Comparison of ENCODE assay signal across 10 mouse cellular contexts in the genomic region with DNA sequence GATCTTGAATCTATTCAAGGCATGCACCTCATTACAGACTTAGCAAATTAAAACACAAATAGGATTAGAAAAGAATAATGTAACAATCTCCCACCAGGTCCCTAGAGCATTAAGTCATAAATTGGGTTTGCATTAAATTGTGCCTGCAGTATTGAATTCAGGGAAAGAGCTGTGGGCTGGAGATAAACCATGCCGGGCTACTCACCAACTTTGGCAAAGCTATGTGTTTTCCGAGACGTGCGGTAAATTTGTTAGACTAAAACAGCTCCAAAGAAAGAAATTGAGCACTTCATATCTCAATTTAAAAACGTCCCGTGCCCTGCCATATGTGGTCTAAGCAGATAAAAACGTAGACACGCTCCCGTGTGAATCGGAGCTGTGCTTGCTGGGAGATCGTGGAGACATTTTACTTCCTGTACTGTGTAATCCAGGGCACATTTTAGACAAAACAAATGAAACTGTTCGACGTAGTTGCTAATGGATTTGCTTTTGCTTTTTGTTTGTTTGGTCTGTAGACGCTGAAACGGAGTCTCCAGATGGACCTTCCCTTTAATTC.
DNase-seq lines count a peak whose midpoint lies in the region; ATAC-seq and TF ChIP-seq lines count a peak whose summit lies in the region.
"Had no signal": no experiment of that assay in that cellular context is flagged by ENCODE, and none has a peak within 500 bp of the region (broad histone marks: within the 10 kb centered on the region; RNA-seq: fewer than 3 reads in every experiment).

No protein-coding gene starts in this region.

- no peak for TF ChIP-seq EP300 in heart, postnatal 0 days (IDR thresholded peaks at IDR 0.05; ENCODE audit: low read depth)
- TF ChIP-seq EP300 in stomach, postnatal 0 days (optimal IDR thresholded peaks at IDR 0.05) = no peak

- 52% methylated on average over 15 of the region's 15 CpGs for WGBS in heart, postnatal 0 days
- WGBS in hindbrain, postnatal 0 days = 47% methylated on average over 15 of the region's 15 CpGs
- WGBS in stomach, postnatal 0 days = 31% methylated on average over 15 of the region's 15 CpGs

- peak overlapping the region; percentile 25 for H3K4me3 ChIP-seq in heart, postnatal 0 days (ENCODE audit: low read depth, low read length)
- peak overlapping the region; percentile 70 for H3K4me3 ChIP-seq in megakaryocyte, embryonic 14.5 days (replicated peaks)
- H3K4me3 ChIP-seq in hindbrain, postnatal 0 days (ENCODE audit: low read length) = no peak overlapping the region
- H3K4me3 ChIP-seq in stomach, postnatal 0 days (ENCODE audit: low read depth, low read length) = 0 out of 2 replicates have a peak overlapping the region, but pooled peaks have one; percentile 5
- H3K4me3 ChIP-seq: erythroblast, embryonic 14.5 days had no signal

- TF ChIP-seq CTCF in heart, postnatal 0 days (IDR thresholded peaks at IDR 0.05; ENCODE audit: low read depth) = no peak
- no peak for TF ChIP-seq CTCF in hindbrain, postnatal 0 days (IDR thresholded peaks at IDR 0.05; ENCODE audit: low read depth)
- no peak for TF ChIP-seq CTCF in stomach, postnatal 0 days (IDR thresholded peaks at IDR 0.05; ENCODE audit: low read depth)

- ATAC-seq in heart, postnatal 0 days (ENCODE audit: insufficient read depth, low read depth) = no peak
- ATAC-seq in megakaryocyte, adult 5-6 weeks (ENCODE audit: poor library complexity, severe bottlenecking) = no peak
- no peak for ATAC-seq in hindbrain, postnatal 0 days
- no peak for ATAC-seq in stomach, postnatal 0 days (ENCODE audit: low FRiP score, low TSS enrichment)

- H3K9me3 ChIP-seq in heart, postnatal 0 days (replicated peaks; ENCODE audit: control insufficient read depth, low read length) = no peaks in the 10 kb centered on the region
- no peaks in the 10 kb centered on the region for H3K9me3 ChIP-seq in megakaryocyte, embryonic 14.5 days
- H3K9me3 ChIP-seq in hindbrain, postnatal 0 days (ENCODE audit: low read length) = no peaks in the 10 kb centered on the region
- no peaks in the 10 kb centered on the region for H3K9me3 ChIP-seq in stomach, postnatal 0 days (ENCODE audit: control insufficient read depth, low read length)

- intact Hi-C loops in heart, postnatal 10 days (cut with DNase I) = no loop called here

- H3K27ac ChIP-seq in heart, postnatal 0 days (ENCODE audit: low read depth) = no peak overlapping the region
- H3K27ac ChIP-seq in hindbrain, postnatal 0 days = no peak overlapping the region
- no peak overlapping the region for H3K27ac ChIP-seq in stomach, postnatal 0 days (replicated peaks)
- H3K27ac ChIP-seq: macrophage had no signal

- H3K9ac ChIP-seq in heart, postnatal 0 days (replicated peaks; ENCODE audit: low read depth, low read length) = no peak overlapping the region
- no peak overlapping the region for H3K9ac ChIP-seq in hindbrain, postnatal 0 days (replicated peaks; ENCODE audit: low read length)
- no peak overlapping the region for H3K9ac ChIP-seq in stomach, postnatal 0 days (ENCODE audit: low read length)

- no peaks in the 10 kb centered on the region for H3K27me3 ChIP-seq in heart, postnatal 0 days (ENCODE audit: control insufficient read depth, insufficient read depth, low read length)
- H3K27me3 ChIP-seq in megakaryocyte, embryonic 14.5 days (replicated peaks) = peaks cover 70% of the 10 kb centered on the region
- no peaks in the 10 kb centered on the region for H3K27me3 ChIP-seq in hindbrain, postnatal 0 days (ENCODE audit: insufficient read depth, low read length)
- no peaks in the 10 kb centered on the region for H3K27me3 ChIP-seq in stomach, postnatal 0 days (ENCODE audit: control insufficient read depth, insufficient read depth, low read length)

- peak overlapping the region; percentile 42 for H3K4me2 ChIP-seq in heart, postnatal 0 days (ENCODE audit: low read depth, low read length)
- H3K4me2 ChIP-seq in hindbrain, postnatal 0 days (ENCODE audit: low read depth, low read length) = peak overlapping the region; percentile 21; the same call in 1 of the 2 replicates
- H3K4me2 ChIP-seq in stomach, postnatal 0 days (replicated peaks; ENCODE audit: low read depth) = peak overlapping the region; percentile 23; the same call in 1 of the 2 replicates

- no peaks in the 10 kb centered on the region for H3K36me3 ChIP-seq in heart, postnatal 0 days (replicated peaks; ENCODE audit: control insufficient read depth, insufficient read depth, low read length)
- H3K36me3 ChIP-seq in megakaryocyte, embryonic 14.5 days (replicated peaks; ENCODE audit: low read length) = no peaks in the 10 kb centered on the region
- no peaks in the 10 kb centered on the region for H3K36me3 ChIP-seq in hindbrain, postnatal 0 days (ENCODE audit: insufficient read depth, low read length)
- H3K36me3 ChIP-seq in stomach, postnatal 0 days (ENCODE audit: control insufficient read depth, insufficient read depth, low read length) = no peaks in the 10 kb centered on the region

- no peak for DNase-seq in heart, postnatal 0 days (ENCODE audit: low spot score)
- no peak for DNase-seq in heart, postnatal 10 days
- DNase-seq in hindbrain, postnatal 0 days (ENCODE audit: low spot score) = no peak
- DNase-seq in stomach, postnatal 0 days (ENCODE audit: low spot score) = no peak
- DNase-seq in c-Kit-positive CD71-positive TER-119-positive erythroid progenitor cells, embryonic 14.5 days (ENCODE audit: low spot score) = no peak
- DNase-seq: cerebellum, adult 11-12 months had no signal

- no peaks in the 10 kb centered on the region for H3K4me1 ChIP-seq in heart, postnatal 0 days (ENCODE audit: control insufficient read depth, insufficient read depth)
- H3K4me1 ChIP-seq in megakaryocyte, embryonic 14.5 days = no peaks in the 10 kb centered on the region
- peaks cover 3% of the 10 kb centered on the region for H3K4me1 ChIP-seq in hindbrain, postnatal 0 days (ENCODE audit: insufficient read depth, low read length)
- no peaks in the 10 kb centered on the region for H3K4me1 ChIP-seq in stomach, postnatal 0 days (replicated peaks; ENCODE audit: control insufficient read depth, insufficient read depth)
